Mouse (Mus musculus) intestine, embryonic 16.5 days (tissue): ENCODE measurements around the gene Gnmt. TPM values are rescaled to one million over a fixed set of nuclear protein-coding genes. Genes with fewer than 3 reads are reported as not detected.
A peak's percentile ranks its signal among the peaks of the same experiment; 100 is the strongest.

ENCODE experiments used
- ATAC-seq: fragments of 200-750 bp; cut with Nextera tagmentation; 2 replicates; pipeline ENCODE4 v1.8.0; 2017; ENCODE audit warnings: moderate TSS enrichment, moderate library complexity
- H3K27ac ChIP-seq: fragments of 300-500 bp; sonication (generic); 2 replicates; pipeline ENCODE4 v1.5.1; 2014; ENCODE audit warnings: mild to moderate bottlenecking, low read length
- H3K27me3 ChIP-seq: fragments of 300-500 bp; sonication (generic); replicated peaks from 2 replicates; pipeline ENCODE4 v1.6.1; 2014; ENCODE audit warnings: low read length, control low read depth, mixed read lengths; ENCODE audit not compliant: control insufficient read depth, insufficient read depth
- H3K36me3 ChIP-seq: fragments of 300-500 bp; sonication (generic); 2 replicates; pipeline ENCODE4 v1.6.1; 2014; ENCODE audit warnings: low read length, control low read depth; ENCODE audit not compliant: control insufficient read depth, insufficient read depth
- H3K4me1 ChIP-seq: fragments of 300-500 bp; sonication (generic); 2 replicates; pipeline ENCODE4 v1.6.1; 2014; ENCODE audit warnings: low read length, control low read depth, mixed read lengths; ENCODE audit not compliant: control insufficient read depth, insufficient read depth
- H3K4me2 ChIP-seq: fragments of 300-500 bp; sonication (generic); 2 replicates; pipeline ENCODE4 v1.6.1; 2014; ENCODE audit warnings: low read depth, low read length, control low read depth
- H3K4me3 ChIP-seq: fragments of 300-500 bp; sonication (generic); 2 replicates; pipeline ENCODE4 v1.5.1; 2014; ENCODE audit warnings: mild to moderate bottlenecking, low read length
- H3K9ac ChIP-seq: fragments of 300-500 bp; sonication (generic); 2 replicates; pipeline ENCODE4 v1.6.1; 2014; ENCODE audit warnings: low read depth, low read length
- H3K9me3 ChIP-seq: fragments of 300-500 bp; sonication (generic); 2 replicates; pipeline ENCODE4 v1.6.1; 2016; ENCODE audit warnings: low read length, control low read depth; ENCODE audit not compliant: control insufficient read depth
- whole genome bisulfite sequencing: fragments of 180-500 bp; shearing (Covaris S2); extraction: QIAGEN DNeasy Blood & Tissue Kit; methylation state at CpG from one replicate; pipeline ENCODE4 v1.1.7; 2014; 5-methylcytosine and 5-hydroxymethylcytosine counted together
- polyA plus RNA-seq: library from polyadenylated mRNA; unstranded; fragments of >200 nt; fragmentation: Nextera tagmentation; extraction: Ambion mirVana; gene quantifications from 2 replicates; pipeline ENCODE4 v1.2.1, GENCODE M21; 2015

The Gnmt gene
- polyA plus RNA-seq, 1 experiment from 2014 or later, result 8.2 TPM

GRCm38 (mm10) chr17:46747806-46748205 is 18.8 kb upstream of the Gnmt start:
- ATAC-seq, result no peak
- Histone ChIP-seq H3K4me3 (no peak overlapping the region), H3K4me2 (no peak overlapping the region), H3K27me3 (no peaks in the 10 kb centered on the region), H3K9me3 (no peaks in the 10 kb centered on the region), H3K9ac (no peak overlapping the region), H3K36me3 (peaks cover 4% of the 10 kb centered on the region; the same call in 1 of the 2 replicates), H3K27ac (no peak overlapping the region), H3K4me1 (peaks cover 11% of the 10 kb centered on the region)
- 80% methylated on average over 2 of the region's 2 CpGs for WGBS

- Histone ChIP-seq H3K4me3 (no peak overlapping the region), H3K4me2 (no peak overlapping the region), H3K27me3 (no peaks in the 10 kb centered on the region), H3K27ac (no peak overlapping the region), H3K36me3 (peaks cover 4% of the 10 kb centered on the region; the same call in 1 of the 2 replicates), H3K9ac (no peak overlapping the region), H3K9me3 (no peaks in the 10 kb centered on the region), H3K4me1 (peaks cover 6% of the 10 kb centered on the region)
- WGBS, result 87% methylated on average over 8 of the region's 8 CpGs
- no peak for ATAC-seq
These were observed 18.3 kb upstream of the Gnmt start for GRCm38 (mm10) chr17:46747234-46747633.

GRCm38 (mm10) chr17:46745506-46745905 is 16.5 kb upstream of the Gnmt start:
- Histone ChIP-seq H3K27me3 (no peaks in the 10 kb centered on the region), H3K9me3 (no peaks in the 10 kb centered on the region), H3K4me1 (no peaks in the 10 kb centered on the region), H3K36me3 (peaks cover 7% of the 10 kb centered on the region; the same call in 1 of the 2 replicates), H3K9ac (no peak overlapping the region), H3K27ac (no peak overlapping the region), H3K4me2 (no peak overlapping the region), H3K4me3 (no peak overlapping the region)
- ATAC-seq, result no peak
- 89% methylated on average over 2 of the region's 2 CpGs for WGBS

GRCm38 (mm10) chr17:46742986-46743385 is 14.0 kb upstream of the Gnmt start:
- WGBS, result 80% methylated on average over 9 of the region's 9 CpGs

GRCm38 (mm10) chr17:46741305-46741704 is 12.3 kb upstream of the Gnmt start:
- no peaks in the 10 kb centered on the region for H3K4me1 ChIP-seq
- H3K27me3 ChIP-seq, result no peaks in the 10 kb centered on the region
- ATAC-seq, result no peak
- H3K36me3 ChIP-seq, result peaks cover 7% of the 10 kb centered on the region; the same call in 1 of the 2 replicates
- H3K9ac ChIP-seq, result no peak overlapping the region
- 89% methylated on average over 6 of the region's 6 CpGs for WGBS
- H3K27ac ChIP-seq, result no peak overlapping the region
- H3K4me2 ChIP-seq, result no peak overlapping the region
- no peak overlapping the region for H3K4me3 ChIP-seq
- no peaks in the 10 kb centered on the region for H3K9me3 ChIP-seq

More at GRCm38 (mm10) chr17:46742986-46743385, 14.0 kb upstream of the Gnmt start:
- Histone ChIP-seq H3K27ac (no peak overlapping the region), H3K9ac (no peak overlapping the region), H3K4me1 (no peaks in the 10 kb centered on the region), H3K4me3 (no peak overlapping the region), H3K9me3 (no peaks in the 10 kb centered on the region), H3K4me2 (no peak overlapping the region), H3K36me3 (peaks cover 10% of the 10 kb centered on the region; the same call in 1 of the 2 replicates), H3K27me3 (no peaks in the 10 kb centered on the region)
- ATAC-seq, result no peak

- Histone ChIP-seq H3K4me3 (no peak overlapping the region), H3K9me3 (no peaks in the 10 kb centered on the region), H3K4me1 (peaks cover 4% of the 10 kb centered on the region; the same call in 1 of the 2 replicates), H3K4me2 (no peak overlapping the region), H3K36me3 (0 out of 2 replicates have a peak, but pooled peaks cover 7% of the 10 kb centered on the region), H3K27ac (no peak overlapping the region), H3K27me3 (no peaks in the 10 kb centered on the region), H3K9ac (no peak overlapping the region)
- ATAC-seq, result no peak
- 63% methylated on average over 9 of the region's 10 CpGs for WGBS
These were observed 7.2 kb upstream of the Gnmt start for GRCm38 (mm10) chr17:46736160-46736559.

GRCm38 (mm10) chr17:46735287-46735686 is 6.3 kb upstream of the Gnmt start:
- WGBS, result 84% methylated on average over 7 of the region's 7 CpGs
- no peaks in the 10 kb centered on the region for H3K9me3 ChIP-seq
- H3K27ac ChIP-seq, result no peak overlapping the region
- ATAC-seq, result peak; percentile 31; the same call in 1 of the 2 replicates
- H3K4me1 ChIP-seq, result peaks cover 4% of the 10 kb centered on the region; the same call in 1 of the 2 replicates
- no peaks in the 10 kb centered on the region for H3K27me3 ChIP-seq
- no peak overlapping the region for H3K9ac ChIP-seq
- H3K4me3 ChIP-seq, result no peak overlapping the region
- 0 out of 2 replicates have a peak, but pooled peaks cover 7% of the 10 kb centered on the region for H3K36me3 ChIP-seq
- H3K4me2 ChIP-seq, result no peak overlapping the region

- Histone ChIP-seq H3K27ac (no peak overlapping the region), H3K36me3 (0 out of 2 replicates have a peak, but pooled peaks cover 7% of the 10 kb centered on the region), H3K4me1 (peaks cover 7% of the 10 kb centered on the region; the same call in 1 of the 2 replicates), H3K9me3 (no peaks in the 10 kb centered on the region), H3K4me3 (no peak overlapping the region), H3K9ac (no peak overlapping the region), H3K4me2 (no peak overlapping the region), H3K27me3 (0 out of 2 replicates have a peak, but pooled peaks cover under 1% of the 10 kb centered on the region)
- 0 out of 2 replicates have a peak, but pooled peaks have one; percentile 10 for ATAC-seq
- WGBS, result 93% methylated on average over 3 of the region's 3 CpGs
These were observed 5.1 kb upstream of the Gnmt start for GRCm38 (mm10) chr17:46734055-46734454.

- Histone ChIP-seq H3K36me3 (peaks cover 5% of the 10 kb centered on the region; the same call in 1 of the 2 replicates), H3K4me1 (peaks cover 8% of the 10 kb centered on the region), H3K9me3 (no peaks in the 10 kb centered on the region), H3K9ac (peak overlapping the region; percentile 60), H3K4me3 (peak overlapping the region; percentile 42), H3K27me3 (0 out of 2 replicates have a peak, but pooled peaks cover 5% of the 10 kb centered on the region), H3K4me2 (peak overlapping the region; percentile 63), H3K27ac (no peak overlapping the region)
- 48% methylated on average over 11 of the region's 11 CpGs for WGBS
- no peak for ATAC-seq
These were observed 472 bp downstream of the Gnmt start for GRCm38 (mm10) chr17:46728496-46728895.
